Mouse (Mus musculus): Measurements from ENCODE around the gene Chst5. TPM values are rescaled to one million over a fixed set of nuclear protein-coding genes. Genes with fewer than 3 reads are reported as not detected.
"Not testable (repeated sequence)": the region's sequence is repeated elsewhere in the genome, so short reads cannot be mapped to it uniquely, and the experiment has no call there.

Chst5 gene
- polyA plus RNA-seq, 1 experiment from 2014 or later: 1.4 TPM

DNA sequence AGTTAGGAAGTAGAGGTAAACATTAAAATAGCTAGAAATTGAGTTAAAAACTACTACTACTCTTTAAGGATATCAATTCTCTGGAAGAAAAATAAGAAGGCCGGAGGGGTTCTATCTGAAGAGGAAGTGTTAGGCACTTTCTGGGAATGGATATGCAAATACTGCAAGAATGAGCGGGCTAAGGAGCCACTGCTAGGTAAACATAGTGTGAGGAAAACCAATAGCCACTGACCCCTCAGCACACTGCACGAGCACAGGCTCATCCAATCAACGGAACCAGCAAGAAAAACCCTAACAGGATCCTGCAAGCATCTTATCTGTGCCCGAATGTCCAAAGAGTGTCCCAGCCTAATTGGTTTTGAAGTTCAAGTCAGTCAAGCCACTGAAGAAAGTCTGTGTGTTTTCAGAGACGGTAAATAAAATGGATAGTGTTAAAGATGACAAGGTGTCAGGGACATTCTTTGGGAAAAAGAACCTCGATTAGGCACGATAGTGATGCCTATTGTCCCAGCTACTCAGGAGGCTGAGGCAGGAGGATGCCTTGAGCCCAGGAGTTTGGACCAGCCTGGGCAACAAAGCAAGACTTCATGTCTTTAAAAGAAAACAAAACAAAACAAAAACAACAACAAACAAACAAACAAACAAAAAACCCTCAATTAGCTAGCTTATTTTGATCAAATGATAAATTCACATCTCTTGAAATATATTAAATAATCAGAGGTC is 45.0 kb downstream of the Chst5 start:
- ATAC-seq: peak; percentile 86
- Histone ChIP-seq H3K4me3 (ENCODE audit: low read length) (no peak overlapping the region), H3K4me2 (ENCODE audit: low read depth, low read length) (no peak overlapping the region), H3K9me3 (ENCODE audit: control insufficient read depth, low read length) (no peaks in the 10 kb centered on the region), H3K27me3 (replicated peaks; ENCODE audit: control insufficient read depth, insufficient read depth, low read length) (no peaks in the 10 kb centered on the region), H3K27ac (ENCODE audit: low read length) (no peak overlapping the region), H3K9ac (ENCODE audit: low read depth, low read length) (no peak overlapping the region), H3K4me1 (ENCODE audit: control insufficient read depth, insufficient read depth, low read length) (peaks cover 4% of the 10 kb centered on the region; the same call in 1 of the 2 replicates), H3K36me3 (ENCODE audit: control insufficient read depth, insufficient read depth, low read length) (no peaks in the 10 kb centered on the region; the same call in 1 of the 2 replicates)
- 83% methylated on average over 8 of the region's 8 CpGs for WGBS

DNA sequence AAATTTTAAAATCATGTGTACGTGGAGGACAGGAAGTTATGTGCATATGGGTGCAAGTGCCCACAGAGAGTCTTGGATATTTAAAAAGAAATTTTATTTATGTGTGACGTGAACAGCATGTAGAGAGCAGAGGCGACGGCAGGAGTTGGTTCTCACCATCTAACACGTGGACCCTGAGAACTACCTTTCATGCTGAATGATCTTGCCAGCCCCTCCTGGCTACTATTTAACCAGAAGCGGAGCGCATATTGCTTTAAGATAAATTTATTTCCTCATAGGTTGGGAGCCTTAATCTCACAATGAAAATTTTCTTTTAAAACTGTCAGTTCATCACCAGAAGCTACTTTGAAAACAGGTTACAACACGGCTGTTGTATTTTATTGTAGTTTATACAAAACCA is 45.6 kb downstream of the Chst5 start:
- H3K9ac ChIP-seq (ENCODE audit: low read depth, low read length): no peak overlapping the region
- H3K4me2 ChIP-seq (ENCODE audit: low read depth, low read length): no peak overlapping the region
- H3K9me3 ChIP-seq (ENCODE audit: control insufficient read depth, low read length): no peaks in the 10 kb centered on the region
- H3K4me1 ChIP-seq (ENCODE audit: control insufficient read depth, insufficient read depth, low read length): peaks cover 4% of the 10 kb centered on the region; the same call in 1 of the 2 replicates
- no peak overlapping the region for H3K27ac ChIP-seq (ENCODE audit: low read length)
- no peak overlapping the region for H3K4me3 ChIP-seq (ENCODE audit: low read length)
- peak; percentile 58 for ATAC-seq
- H3K27me3 ChIP-seq (replicated peaks; ENCODE audit: control insufficient read depth, insufficient read depth, low read length): no peaks in the 10 kb centered on the region
- no peaks in the 10 kb centered on the region; the same call in 1 of the 2 replicates for H3K36me3 ChIP-seq (ENCODE audit: control insufficient read depth, insufficient read depth, low read length)
- WGBS: 61% methylated on average over 8 of the region's 8 CpGs

DNA sequence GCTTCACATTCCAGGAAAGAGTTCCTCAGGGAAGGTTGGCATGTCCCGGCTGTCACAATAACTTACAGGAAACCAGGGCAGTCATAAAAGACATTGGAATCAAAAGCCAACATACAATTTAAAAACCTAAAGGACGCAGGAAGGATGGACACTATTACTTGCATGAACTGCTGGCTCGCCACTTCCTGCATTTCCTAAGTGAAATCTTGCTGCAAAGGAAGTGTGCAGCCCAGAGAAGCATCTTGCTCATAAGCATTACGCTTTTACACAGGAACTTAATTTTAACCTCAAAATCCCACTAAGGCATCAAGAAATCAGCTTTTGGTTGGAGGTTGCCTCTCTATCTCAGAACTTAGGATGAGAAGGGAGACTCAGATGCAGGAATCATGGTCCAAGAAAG is 47.0 kb downstream of the Chst5 start:
- H3K4me2 ChIP-seq (ENCODE audit: low read depth, low read length): no peak overlapping the region
- no peak overlapping the region for H3K27ac ChIP-seq (ENCODE audit: low read length)
- H3K9ac ChIP-seq (ENCODE audit: low read depth, low read length): no peak overlapping the region
- H3K9me3 ChIP-seq (ENCODE audit: control insufficient read depth, low read length): no peaks in the 10 kb centered on the region
- H3K36me3 ChIP-seq (ENCODE audit: control insufficient read depth, insufficient read depth, low read length): no peaks in the 10 kb centered on the region
- no peak for ATAC-seq
- no peaks in the 10 kb centered on the region for H3K27me3 ChIP-seq (replicated peaks; ENCODE audit: control insufficient read depth, insufficient read depth, low read length)
- no peak overlapping the region for H3K4me3 ChIP-seq (ENCODE audit: low read length)
- peaks cover 4% of the 10 kb centered on the region; the same call in 1 of the 2 replicates for H3K4me1 ChIP-seq (ENCODE audit: control insufficient read depth, insufficient read depth, low read length)
- 85% methylated on average over 4 of the region's 4 CpGs for WGBS

DNA sequence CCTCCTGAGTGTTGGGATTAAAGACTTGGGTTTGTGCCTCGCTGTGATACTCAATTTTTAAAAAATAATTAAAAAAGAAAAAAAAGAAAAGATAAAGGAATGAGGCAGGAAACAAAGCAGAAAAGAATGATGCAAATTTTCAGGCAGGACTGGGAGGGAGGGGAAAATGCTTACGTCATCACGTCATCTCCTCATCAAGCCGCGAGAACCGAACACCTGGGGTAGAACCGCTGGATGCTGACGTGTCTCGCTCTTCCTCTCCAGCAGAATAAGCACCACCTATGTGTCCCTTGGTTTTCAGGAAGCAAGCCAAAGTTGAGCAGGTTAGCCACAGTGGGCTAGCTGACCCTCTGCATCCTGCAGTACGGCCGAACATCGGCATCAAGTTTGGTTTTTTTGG is 54.3 kb downstream of the Chst5 start:
- Histone ChIP-seq H3K4me3 (ENCODE audit: low read length) (no peak overlapping the region), H3K36me3 (ENCODE audit: control insufficient read depth, insufficient read depth, low read length) (no peaks in the 10 kb centered on the region), H3K27me3 (replicated peaks; ENCODE audit: control insufficient read depth, insufficient read depth, low read length) (no peaks in the 10 kb centered on the region), H3K9me3 (ENCODE audit: control insufficient read depth, low read length) (no peaks in the 10 kb centered on the region), H3K27ac (ENCODE audit: low read length) (no peak overlapping the region), H3K4me1 (ENCODE audit: control insufficient read depth, insufficient read depth, low read length) (peaks cover 14% of the 10 kb centered on the region; the same call in 1 of the 2 replicates), H3K9ac (ENCODE audit: low read depth, low read length) (no peak overlapping the region), H3K4me2 (ENCODE audit: low read depth, low read length) (no peak overlapping the region)
- ATAC-seq: no peak
- 89% methylated on average over 12 of the region's 12 CpGs for WGBS

GRCm38 (mm10) chr8:111853861-111854501 is 56.3 kb downstream of the Chst5 start, which contains the start of gene Cfdp1:
Gene Cfdp1, minus strand, starts transcription at chr8:111854291.
- H3K4me1 ChIP-seq (ENCODE audit: control insufficient read depth, insufficient read depth, low read length): peaks cover 14% of the 10 kb centered on the region; the same call in 1 of the 2 replicates
- WGBS: under 1% methylated on average over 53 of the region's 53 CpGs
- H3K4me2 ChIP-seq (ENCODE audit: low read depth, low read length): peak within 1 kb of the TSS; percentile 86
- peak within 1 kb of the TSS; percentile 94 for H3K4me3 ChIP-seq (ENCODE audit: low read length)
- peak; percentile 100 for ATAC-seq
- H3K9ac ChIP-seq (ENCODE audit: low read depth, low read length): peak within 1 kb of the TSS; percentile 89
- H3K27me3 ChIP-seq (replicated peaks; ENCODE audit: control insufficient read depth, insufficient read depth, low read length): no peaks in the 10 kb centered on the region
- H3K36me3 ChIP-seq (ENCODE audit: control insufficient read depth, insufficient read depth, low read length): no peaks in the 10 kb centered on the region
- H3K27ac ChIP-seq (ENCODE audit: low read length): 0 out of 2 replicates have a peak within 1 kb of the TSS, but pooled peaks have one; percentile 1
- no peaks in the 10 kb centered on the region for H3K9me3 ChIP-seq (ENCODE audit: control insufficient read depth, low read length)

GRCm38 (mm10) chr8:111853219-111853618 is 57.0 kb downstream of the Chst5 start:
- H3K27me3 ChIP-seq (replicated peaks; ENCODE audit: control insufficient read depth, insufficient read depth, low read length); H3K36me3 ChIP-seq (ENCODE audit: control insufficient read depth, insufficient read depth, low read length); H3K27ac ChIP-seq (ENCODE audit: low read length); H3K9me3 ChIP-seq (ENCODE audit: control insufficient read depth, low read length); ATAC-seq: not testable (repeated sequence)
- peak overlapping the region; percentile 89 for H3K9ac ChIP-seq (ENCODE audit: low read depth, low read length)
- H3K4me1 ChIP-seq (ENCODE audit: control insufficient read depth, insufficient read depth, low read length): peaks cover 14% of the 10 kb centered on the region; the same call in 1 of the 2 replicates
- WGBS: 58% methylated on average over 12 of the region's 12 CpGs
- peak overlapping the region; percentile 86 for H3K4me2 ChIP-seq (ENCODE audit: low read depth, low read length)
- H3K4me3 ChIP-seq (ENCODE audit: low read length): peak overlapping the region; percentile 94

- 95% methylated on average over 6 of the region's 6 CpGs for WGBS
Measured at GRCm38 (mm10) chr8:111846746-111847145, 63.5 kb downstream of the Chst5 start.

More at GRCm38 (mm10) chr8:111846746-111847145, 63.5 kb downstream of the Chst5 start:
- Histone ChIP-seq H3K36me3 (ENCODE audit: control insufficient read depth, insufficient read depth, low read length) (no peaks in the 10 kb centered on the region), H3K4me3 (ENCODE audit: low read length) (no peak overlapping the region), H3K4me2 (ENCODE audit: low read depth, low read length) (no peak overlapping the region), H3K9ac (ENCODE audit: low read depth, low read length) (no peak overlapping the region), H3K9me3 (ENCODE audit: control insufficient read depth, low read length) (no peaks in the 10 kb centered on the region), H3K27me3 (replicated peaks; ENCODE audit: control insufficient read depth, insufficient read depth, low read length) (no peaks in the 10 kb centered on the region), H3K27ac (ENCODE audit: low read length) (no peak overlapping the region), H3K4me1 (ENCODE audit: control insufficient read depth, insufficient read depth, low read length) (0 out of 2 replicates have a peak, but pooled peaks cover 3% of the 10 kb centered on the region)
- no peak for ATAC-seq

Other genes starting within 250 kb of the Chst5 start
- gene Ctrb1, start 219.4 kb downstream of the Chst5 start, polyA plus RNA-seq (2015; fragmentation: Nextera tagmentation; extraction: Ambion mirVana): 1,904 and 2,500 TPM in 2 replicates
- 44.6 and 48.5 TPM in 2 replicates for gene Bcar1, start 166.6 kb downstream of the Chst5 start, polyA plus RNA-seq (2015; fragmentation: Nextera tagmentation; extraction: Ambion mirVana)
- gene Cfdp1, start 56.2 kb downstream of the Chst5 start, polyA plus RNA-seq (2015; fragmentation: Nextera tagmentation; extraction: Ambion mirVana): 156 and 179 TPM in 2 replicates
- gene Tmem170, start 33.7 kb downstream of the Chst5 start, polyA plus RNA-seq (2015; fragmentation: Nextera tagmentation; extraction: Ambion mirVana): 14.9 and 15.7 TPM in 2 replicates
- gene Tmem231, start 23.4 kb upstream of the Chst5 start, polyA plus RNA-seq (2015; fragmentation: Nextera tagmentation; extraction: Ambion mirVana): 8.6 and 8.9 TPM in 2 replicates
- gene Gabarapl2, start 30.3 kb upstream of the Chst5 start, polyA plus RNA-seq (2015; fragmentation: Nextera tagmentation; extraction: Ambion mirVana): 208 and 212 TPM in 2 replicates
- 6.7 and 7.6 TPM in 2 replicates for gene Adat1, start 81.9 kb upstream of the Chst5 start, polyA plus RNA-seq (2015; fragmentation: Nextera tagmentation; extraction: Ambion mirVana)
- 157 and 169 TPM in 2 replicates for gene Kars, start 100.9 kb upstream of the Chst5 start, polyA plus RNA-seq (2015; fragmentation: Nextera tagmentation; extraction: Ambion mirVana)
- 18.4 and 20.0 TPM in 2 replicates for gene Terf2ip, start 101.0 kb upstream of the Chst5 start, polyA plus RNA-seq (2015; fragmentation: Nextera tagmentation; extraction: Ambion mirVana)
- gene Gm6793, start 104.6 kb upstream of the Chst5 start, polyA plus RNA-seq (2015; fragmentation: Nextera tagmentation; extraction: Ambion mirVana): 0.31 and 0.54 TPM in 2 replicates

All from intestine, embryonic 16.5 days (tissue).